In the genomic region with DNA sequence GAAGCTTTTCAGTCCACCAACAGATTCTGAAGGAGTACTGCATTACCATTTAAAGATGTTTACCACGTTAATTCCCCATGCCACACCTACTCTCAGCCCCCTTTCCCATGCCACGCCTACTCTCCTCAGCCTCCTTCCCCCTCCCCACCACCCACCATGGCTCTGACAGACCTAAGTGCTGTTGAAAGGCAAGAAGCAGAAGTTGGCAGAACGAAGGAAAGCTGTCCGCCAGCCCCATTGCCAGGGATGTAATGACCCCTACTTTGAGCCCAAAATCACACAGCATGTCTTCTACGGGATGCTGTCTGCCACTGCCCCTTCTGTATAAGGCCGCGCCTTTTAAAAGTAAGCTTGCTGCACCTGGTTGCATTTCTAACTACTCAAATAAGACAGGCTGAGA, we compare ENCODE assay signal across 9 mouse cellular contexts. TPM values are rescaled to one million over a fixed set of nuclear protein-coding genes. Genes with fewer than 3 reads are reported as not detected.
DNase-seq lines count a peak whose midpoint lies in the region; ATAC-seq and TF ChIP-seq lines count a peak whose summit lies in the region.
"Had no signal": no experiment of that assay in that cellular context is flagged by ENCODE, and none has a peak within 500 bp of the region (broad histone marks: within the 10 kb centered on the region; RNA-seq: fewer than 3 reads in every experiment).

No protein-coding gene starts in this region.

- 34% methylated on average over 7 of the region's 7 CpGs for WGBS in intestine, embryonic 14.5 days
- 56% methylated on average over 7 of the region's 7 CpGs for WGBS in intestine, postnatal 0 days
- 16% methylated on average over 7 of the region's 7 CpGs for WGBS in embryonic facial prominence, embryonic 12.5 days
- WGBS in hindbrain, embryonic 10.5 days, result 10% methylated on average over 7 of the region's 7 CpGs
- WGBS in midbrain, embryonic 12.5 days, result 18% methylated on average over 7 of the region's 7 CpGs

- DNase-seq in intestine, embryonic 14.5 days (ENCODE audit: low spot score), result no peak
- no peak for DNase-seq in hindbrain, embryonic 10.5 days (ENCODE audit: low spot score)
- no peak for DNase-seq in spleen, postnatal 36 days (ENCODE audit: low spot score in 2 of 2)
- no peak for DNase-seq in spleen, adult 12 weeks (ENCODE audit: low spot score)
- no peak for DNase-seq in B cell, adult 2 months
- DNase-seq: cerebellum, postnatal 36 days had no signal

- H3K4me2 ChIP-seq in intestine, embryonic 14.5 days (ENCODE audit: low read length), result peak overlapping the region; percentile 22
- H3K4me2 ChIP-seq in intestine, postnatal 0 days (replicated peaks; ENCODE audit: low read depth), result no peak overlapping the region
- H3K4me2 ChIP-seq in embryonic facial prominence, embryonic 12.5 days (replicated peaks), result peak overlapping the region; percentile 33
- peak overlapping the region; percentile 52 for H3K4me2 ChIP-seq in midbrain, embryonic 12.5 days (replicated peaks)

- no peak overlapping the region for H3K27ac ChIP-seq in intestine, embryonic 14.5 days (ENCODE audit: low read depth)
- H3K27ac ChIP-seq in intestine, postnatal 0 days (ENCODE audit: low read depth, low read length), result no peak overlapping the region
- H3K27ac ChIP-seq in embryonic facial prominence, embryonic 12.5 days, result no peak overlapping the region
- H3K27ac ChIP-seq in hindbrain, embryonic 10.5 days, result peak overlapping the region; percentile 66
- no peak overlapping the region for H3K27ac ChIP-seq in midbrain, embryonic 12.5 days (replicated peaks)

- no peaks in the 10 kb centered on the region for H3K27me3 ChIP-seq in intestine, embryonic 14.5 days (replicated peaks; ENCODE audit: control insufficient read depth, insufficient read depth, low read length)
- H3K27me3 ChIP-seq in intestine, postnatal 0 days (replicated peaks; ENCODE audit: control insufficient read depth, insufficient read depth, low read length), result no peaks in the 10 kb centered on the region
- H3K27me3 ChIP-seq in embryonic facial prominence, embryonic 12.5 days, result 0 out of 2 replicates have a peak, but pooled peaks cover 4% of the 10 kb centered on the region
- H3K27me3 ChIP-seq in hindbrain, embryonic 10.5 days (ENCODE audit: insufficient read depth, poor library complexity, severe bottlenecking), result peaks cover 14% of the 10 kb centered on the region
- H3K27me3 ChIP-seq in midbrain, embryonic 12.5 days, result peaks cover 18% of the 10 kb centered on the region

- ATAC-seq in intestine, embryonic 14.5 days (replicated peaks; ENCODE audit: low FRiP score, low TSS enrichment, low read depth), result no peak
- ATAC-seq in intestine, postnatal 0 days, result no peak
- ATAC-seq in embryonic facial prominence, embryonic 12.5 days (ENCODE audit: insufficient number of reproducible peaks, insufficient read depth, low FRiP score, low TSS enrichment), result no peak
- no peak for ATAC-seq in midbrain, embryonic 12.5 days (ENCODE audit: low FRiP score, low read depth)

- no peak overlapping the region for H3K4me3 ChIP-seq in intestine, embryonic 14.5 days (ENCODE audit: low read depth, low read length)
- no peak overlapping the region for H3K4me3 ChIP-seq in intestine, postnatal 0 days (ENCODE audit: low read depth, low read length)
- H3K4me3 ChIP-seq in embryonic facial prominence, embryonic 12.5 days, result no peak overlapping the region
- H3K4me3 ChIP-seq in hindbrain, embryonic 10.5 days, result peak overlapping the region; percentile 45
- peak overlapping the region; percentile 26 for H3K4me3 ChIP-seq in midbrain, embryonic 12.5 days

- H3K9ac ChIP-seq in intestine, embryonic 14.5 days (ENCODE audit: low read length), result no peak overlapping the region
- H3K9ac ChIP-seq in intestine, postnatal 0 days (ENCODE audit: low read depth, low read length), result no peak overlapping the region
- H3K9ac ChIP-seq in embryonic facial prominence, embryonic 12.5 days, result no peak overlapping the region
- no peak overlapping the region for H3K9ac ChIP-seq in midbrain, embryonic 12.5 days (replicated peaks)

- H3K36me3 ChIP-seq in intestine, embryonic 14.5 days (ENCODE audit: control insufficient read depth, insufficient read depth, low read length), result no peaks in the 10 kb centered on the region
- H3K36me3 ChIP-seq in intestine, postnatal 0 days (ENCODE audit: control insufficient read depth, insufficient read depth), result no peaks in the 10 kb centered on the region
- no peaks in the 10 kb centered on the region for H3K36me3 ChIP-seq in embryonic facial prominence, embryonic 12.5 days
- H3K36me3 ChIP-seq in hindbrain, embryonic 10.5 days, result no peaks in the 10 kb centered on the region
- H3K36me3 ChIP-seq in midbrain, embryonic 12.5 days, result no peaks in the 10 kb centered on the region

- peaks cover 22% of the 10 kb centered on the region for H3K4me1 ChIP-seq in intestine, embryonic 14.5 days (replicated peaks; ENCODE audit: control insufficient read depth, insufficient read depth, low read length)
- H3K4me1 ChIP-seq in intestine, postnatal 0 days (replicated peaks; ENCODE audit: control insufficient read depth, insufficient read depth, low read length), result peaks cover 3% of the 10 kb centered on the region; the same call in 1 of the 2 replicates
- peaks cover 28% of the 10 kb centered on the region for H3K4me1 ChIP-seq in embryonic facial prominence, embryonic 12.5 days
- H3K4me1 ChIP-seq in hindbrain, embryonic 10.5 days (replicated peaks), result peaks cover 47% of the 10 kb centered on the region
- peaks cover 36% of the 10 kb centered on the region for H3K4me1 ChIP-seq in midbrain, embryonic 12.5 days

- H3K9me3 ChIP-seq in intestine, embryonic 14.5 days (ENCODE audit: control insufficient read depth, low read length), result no peaks in the 10 kb centered on the region
- H3K9me3 ChIP-seq in intestine, postnatal 0 days (ENCODE audit: control insufficient read depth), result no peaks in the 10 kb centered on the region
- no peaks in the 10 kb centered on the region for H3K9me3 ChIP-seq in embryonic facial prominence, embryonic 12.5 days
- H3K9me3 ChIP-seq in hindbrain, embryonic 10.5 days, result no peaks in the 10 kb centered on the region
- no peaks in the 10 kb centered on the region for H3K9me3 ChIP-seq in midbrain, embryonic 12.5 days

- no peak for TF ChIP-seq CTCF in intestine, postnatal 0 days (IDR thresholded peaks at IDR 0.05; ENCODE audit: low read depth)

RNA-seq across cellular contexts. Expression of a gene that starts 1.7 kb away (rescaled TPM):
- polyA plus RNA-seq in intestine, embryonic 14.5 days (2014; fragmentation: Nextera tagmentation; extraction: Ambion mirVana), result 69.3 and 75.4 TPM in 2 replicates
- polyA plus RNA-seq in intestine, postnatal 0 days (2015; fragmentation: Nextera tagmentation; extraction: Ambion mirVana), result 87.7 and 92.6 TPM in 2 replicates
- polyA plus RNA-seq in embryonic facial prominence, embryonic 12.5 days (2016; fragmentation: Nextera tagmentation; extraction: Ambion mirVana), result 79.3 and 85.3 TPM in 2 replicates
- 60.8 and 71.8 TPM in 2 replicates for polyA plus RNA-seq in hindbrain, embryonic 10.5 days (2016; fragmentation: Nextera tagmentation; extraction: Ambion mirVana)
- 78.0 and 79.7 TPM in 2 replicates for polyA plus RNA-seq in midbrain, embryonic 12.5 days (2016; fragmentation: Nextera tagmentation; extraction: Ambion mirVana)

Comparison
In these comparisons a context has a peak if more than half of its experiments do, and no peak if none do; other contexts are left out.
1. H3K4me3 ChIP-seq: peak in hindbrain, embryonic 10.5 days (single experiment) and midbrain, embryonic 12.5 days (single experiment); none in intestine, embryonic 14.5 days (single experiment), intestine, postnatal 0 days (single experiment) and embryonic facial prominence, embryonic 12.5 days (single experiment).